Mouse (Mus musculus): Measurements from ENCODE around the gene Gm27021. TPM values are rescaled to one million over a fixed set of nuclear protein-coding genes. Genes with fewer than 3 reads are reported as not detected.

Gm27021 gene
- polyA plus RNA-seq, 1 experiment from 2014 or later: 2.1 TPM

DNA sequence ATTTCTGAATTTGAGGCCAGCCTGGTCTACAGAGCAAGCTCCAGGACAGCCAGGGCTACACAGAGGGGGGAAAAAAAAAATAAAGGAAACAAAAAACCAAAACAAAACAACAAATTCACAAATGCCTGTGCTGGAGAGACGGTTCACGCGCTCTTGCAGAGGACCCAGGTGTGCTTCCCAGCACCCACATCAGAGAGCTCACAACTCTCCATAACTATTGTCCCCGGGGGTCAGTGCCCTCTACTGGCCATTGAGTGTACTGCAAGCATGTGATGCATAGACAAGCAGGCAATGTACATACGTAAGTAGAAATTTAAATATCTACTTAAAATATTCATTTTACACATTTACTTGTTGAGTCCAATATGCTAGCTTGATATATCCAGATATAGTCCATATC lies 73.3 kb downstream of the Gm27021 start:
- no peak overlapping the region for H3K9ac ChIP-seq
- peaks cover 29% of the 10 kb centered on the region for H3K4me1 ChIP-seq (replicated peaks)
- no peaks in the 10 kb centered on the region for H3K9me3 ChIP-seq (replicated peaks)
- no peak for ATAC-seq (replicated peaks; ENCODE audit: insufficient number of reproducible peaks, insufficient read depth, low FRiP score, low read depth)
- H3K27me3 ChIP-seq: no peaks in the 10 kb centered on the region
- H3K4me2 ChIP-seq: no peak overlapping the region
- H3K4me3 ChIP-seq: no peak overlapping the region
- 84% methylated on average over 5 of the region's 5 CpGs for WGBS
- H3K36me3 ChIP-seq: no peaks in the 10 kb centered on the region
- no peak overlapping the region for H3K27ac ChIP-seq

DNA sequence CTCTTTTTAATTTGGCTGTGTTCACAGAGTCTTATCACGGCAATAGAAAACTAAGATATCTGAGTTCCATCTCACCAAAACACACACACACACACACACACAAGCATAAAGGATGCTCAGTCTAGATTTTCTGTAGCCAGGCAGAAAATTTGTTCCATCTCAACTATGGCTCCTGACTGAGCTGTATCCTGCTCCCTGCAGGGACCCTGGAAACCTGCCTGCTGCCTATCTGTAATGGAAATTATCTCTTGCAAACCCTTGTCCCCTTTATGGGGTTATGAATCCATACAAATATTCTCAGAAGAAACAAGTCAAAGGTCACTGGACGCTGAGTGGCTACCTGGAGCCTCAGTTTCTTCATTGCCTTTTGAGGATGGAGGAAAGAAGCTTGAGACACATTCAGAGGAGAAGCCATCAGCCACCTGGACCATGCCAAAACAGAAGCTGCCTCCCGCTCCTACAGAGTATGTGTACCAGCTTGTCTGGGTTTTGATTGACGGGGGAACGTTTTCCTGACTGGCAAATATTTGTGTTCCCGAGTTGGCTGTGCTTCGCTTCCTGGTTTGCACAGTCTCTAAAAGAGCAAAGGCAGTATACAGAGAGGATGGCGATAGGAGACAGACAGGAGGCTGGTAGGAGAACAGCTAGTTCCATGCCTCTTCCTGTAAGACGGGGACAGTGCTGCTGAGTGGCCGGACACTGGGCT lies 76.1 kb downstream of the Gm27021 start:
- H3K4me3 ChIP-seq: no peak overlapping the region
- no peak overlapping the region for H3K9ac ChIP-seq
- 61% methylated on average over 10 of the region's 10 CpGs for WGBS
- H3K27me3 ChIP-seq: no peaks in the 10 kb centered on the region
- no peak overlapping the region for H3K4me2 ChIP-seq
- H3K36me3 ChIP-seq: no peaks in the 10 kb centered on the region
- H3K27ac ChIP-seq: no peak overlapping the region
- ATAC-seq (replicated peaks; ENCODE audit: insufficient number of reproducible peaks, insufficient read depth, low FRiP score, low read depth): no peak
- no peaks in the 10 kb centered on the region for H3K9me3 ChIP-seq (replicated peaks)
- H3K4me1 ChIP-seq (replicated peaks): peaks cover 39% of the 10 kb centered on the region

DNA sequence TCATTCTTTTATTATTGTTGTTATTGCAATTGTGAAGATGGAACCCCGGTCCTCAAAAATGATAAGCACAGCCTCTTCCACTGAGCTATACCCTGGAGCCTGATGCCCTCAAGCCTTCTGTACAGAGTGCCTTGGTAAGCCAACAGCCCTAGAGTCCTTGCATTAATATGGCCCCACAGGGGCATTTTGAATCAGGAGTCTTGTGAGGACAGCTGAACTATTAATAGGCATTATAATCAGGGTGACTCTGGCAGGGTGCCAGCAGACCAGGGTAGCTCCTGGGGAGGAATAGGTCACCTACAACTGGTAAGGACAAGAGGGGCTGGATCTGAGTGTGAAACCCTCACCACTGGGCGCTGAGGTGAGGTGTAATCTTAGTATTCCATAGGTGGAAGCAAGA lies 78.0 kb downstream of the Gm27021 start:
- ATAC-seq (replicated peaks; ENCODE audit: insufficient number of reproducible peaks, insufficient read depth, low FRiP score, low read depth): no peak
- Histone ChIP-seq H3K9me3 (replicated peaks) (no peaks in the 10 kb centered on the region), H3K4me3 (peak overlapping the region; percentile 70), H3K4me2 (peak overlapping the region; percentile 67), H3K9ac (peak overlapping the region; percentile 51), H3K27ac (peak overlapping the region; percentile 79), H3K27me3 (no peaks in the 10 kb centered on the region), H3K4me1 (replicated peaks) (peaks cover 41% of the 10 kb centered on the region), H3K36me3 (peaks cover 4% of the 10 kb centered on the region; the same call in 1 of the 2 replicates)
- WGBS: 33% methylated on average over 2 of the region's 2 CpGs

DNA sequence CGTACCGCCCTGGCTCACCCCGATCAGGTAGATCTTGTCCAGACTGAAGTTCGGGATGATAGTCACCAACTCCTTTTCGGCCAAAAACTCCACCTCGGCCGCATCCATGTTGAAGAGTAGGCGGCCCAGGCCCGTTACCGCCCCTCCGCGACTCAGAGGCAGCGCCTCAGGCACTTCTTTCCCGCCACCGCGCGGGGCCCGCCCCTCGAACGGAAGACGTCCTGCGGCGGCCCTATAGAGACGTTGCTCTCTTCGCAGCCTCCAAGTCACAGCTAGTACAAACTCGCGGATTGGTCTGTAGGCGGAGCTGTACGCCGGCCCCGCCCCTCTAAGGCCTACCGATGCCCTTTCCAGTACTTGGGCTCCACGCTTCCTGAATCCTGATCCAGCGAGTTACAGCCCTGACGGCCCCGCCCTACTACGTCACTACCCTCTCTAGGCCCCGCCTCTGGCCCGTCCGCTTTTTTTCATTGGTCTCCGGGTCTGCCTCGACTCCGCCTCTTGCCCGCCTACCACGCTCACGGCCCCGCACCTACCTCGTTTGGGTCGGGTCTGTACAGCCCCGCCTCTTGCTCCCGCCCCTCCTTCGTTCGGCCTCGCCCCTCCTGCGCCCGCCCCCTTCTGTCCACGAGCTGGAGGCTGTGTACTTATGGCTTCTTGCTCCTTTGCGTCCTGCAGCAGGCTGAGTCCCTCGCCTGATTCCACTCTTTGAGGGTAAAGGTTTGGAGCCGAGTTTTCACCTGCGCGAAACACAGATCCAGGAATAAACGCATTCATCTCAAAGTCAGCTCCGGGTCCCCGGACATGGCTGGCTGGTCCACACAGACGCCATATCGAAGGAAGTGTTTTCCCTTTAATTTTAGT lies 78.7 kb downstream of the Gm27021 start, which contains the start of gene Gins2:
Gins2 (minus strand) TSS at position 397 of the 864 bp plus-strand sequence.
- Histone ChIP-seq H3K4me2 (peak within 1 kb of the TSS; percentile 91), H3K9ac (peak within 1 kb of the TSS; percentile 72), H3K36me3 (peaks cover 6% of the 10 kb centered on the region; the same call in 1 of the 2 replicates), H3K4me1 (replicated peaks) (peaks cover 41% of the 10 kb centered on the region), H3K27me3 (no peaks in the 10 kb centered on the region), H3K9me3 (replicated peaks) (no peaks in the 10 kb centered on the region), H3K27ac (peak within 1 kb of the TSS; percentile 79), H3K4me3 (peak within 1 kb of the TSS; percentile 70)
- ATAC-seq (replicated peaks; ENCODE audit: insufficient number of reproducible peaks, insufficient read depth, low FRiP score, low read depth): peak; percentile 98
- under 1% methylated on average over 67 of the region's 67 CpGs for WGBS

DNA sequence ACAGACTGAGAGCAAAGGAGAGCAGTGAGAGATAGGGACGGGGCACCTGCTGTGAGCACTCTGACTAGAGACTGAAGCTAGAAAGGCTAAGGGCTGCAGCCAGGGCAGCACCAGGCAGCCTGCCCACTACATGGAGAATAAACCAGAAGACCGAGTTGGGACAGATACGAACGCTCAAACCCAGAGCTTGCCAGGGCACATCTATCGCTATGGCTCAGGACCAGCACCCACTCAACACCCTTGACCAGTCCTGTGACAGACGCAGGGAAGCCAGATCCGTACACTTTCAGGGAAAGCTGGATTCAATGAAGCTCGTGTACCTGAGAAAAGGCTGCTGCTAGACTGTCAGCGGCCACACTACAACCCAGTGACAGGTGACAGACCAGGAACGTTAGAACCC lies 82.4 kb downstream of the Gm27021 start:
- ATAC-seq (replicated peaks; ENCODE audit: insufficient number of reproducible peaks, insufficient read depth, low FRiP score, low read depth): no peak
- Histone ChIP-seq H3K9ac (no peak overlapping the region), H3K9me3 (replicated peaks) (no peaks in the 10 kb centered on the region), H3K4me3 (no peak overlapping the region), H3K4me2 (no peak overlapping the region), H3K27ac (no peak overlapping the region), H3K36me3 (peaks cover 20% of the 10 kb centered on the region), H3K27me3 (no peaks in the 10 kb centered on the region), H3K4me1 (replicated peaks) (peaks cover 26% of the 10 kb centered on the region)
- 82% methylated on average over 10 of the region's 10 CpGs for WGBS

DNA sequence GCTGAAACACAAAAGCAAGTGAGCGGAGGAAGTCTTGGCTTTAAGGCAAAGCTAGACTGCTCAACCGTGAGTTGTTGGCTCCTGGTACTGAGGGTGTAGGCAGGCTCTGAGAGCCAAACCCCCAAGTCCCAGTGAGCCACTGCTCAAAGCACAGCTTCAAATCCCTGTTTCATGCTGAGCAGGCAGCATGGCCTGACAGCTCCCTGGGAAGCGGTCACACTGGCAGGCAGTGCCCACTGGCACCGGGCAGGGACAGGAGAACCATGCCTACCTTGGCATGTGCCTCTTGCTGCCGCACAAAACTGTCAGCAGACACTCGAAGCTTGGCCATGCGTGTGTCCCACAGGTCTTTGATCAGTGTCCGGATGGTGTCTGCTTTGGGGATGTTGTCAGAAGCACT lies 86.1 kb downstream of the Gm27021 start:
- Histone ChIP-seq H3K27me3 (no peaks in the 10 kb centered on the region), H3K9ac (no peak overlapping the region), H3K9me3 (replicated peaks) (no peaks in the 10 kb centered on the region), H3K36me3 (peaks cover 56% of the 10 kb centered on the region), H3K27ac (no peak overlapping the region), H3K4me3 (no peak overlapping the region), H3K4me1 (replicated peaks) (peaks cover 5% of the 10 kb centered on the region), H3K4me2 (no peak overlapping the region)
- ATAC-seq (replicated peaks; ENCODE audit: insufficient number of reproducible peaks, insufficient read depth, low FRiP score, low read depth): no peak
- 79% methylated on average over 8 of the region's 8 CpGs for WGBS

DNA sequence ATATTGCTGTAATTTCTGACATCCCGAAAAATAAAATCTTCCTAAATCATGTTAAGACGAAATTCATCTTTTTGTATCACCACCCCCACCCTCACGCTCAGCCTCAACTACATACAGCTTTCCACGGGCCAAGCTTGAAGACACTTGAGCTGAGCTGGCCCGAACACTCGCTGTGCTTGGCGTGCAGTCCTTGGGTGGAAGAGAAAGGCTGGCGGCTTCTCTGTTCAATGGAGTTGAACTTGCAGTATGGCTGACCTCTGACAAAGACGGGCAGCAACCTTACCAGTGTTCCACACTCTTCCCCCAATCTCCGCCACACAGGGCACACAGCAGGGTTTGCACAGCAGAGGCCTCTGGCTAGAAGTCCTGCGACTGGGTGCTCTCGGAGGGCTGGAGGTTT lies 86.5 kb downstream of the Gm27021 start:
- H3K9me3 ChIP-seq (replicated peaks): no peaks in the 10 kb centered on the region
- H3K36me3 ChIP-seq: peaks cover 60% of the 10 kb centered on the region
- peaks cover 2% of the 10 kb centered on the region; the same call in 1 of the 2 replicates for H3K4me1 ChIP-seq (replicated peaks)
- no peaks in the 10 kb centered on the region for H3K27me3 ChIP-seq
- no peak overlapping the region for H3K4me3 ChIP-seq
- 87% methylated on average over 12 of the region's 12 CpGs for WGBS
- H3K9ac ChIP-seq: no peak overlapping the region
- H3K4me2 ChIP-seq: no peak overlapping the region
- no peak overlapping the region for H3K27ac ChIP-seq
- ATAC-seq (replicated peaks; ENCODE audit: insufficient number of reproducible peaks, insufficient read depth, low FRiP score, low read depth): no peak

DNA sequence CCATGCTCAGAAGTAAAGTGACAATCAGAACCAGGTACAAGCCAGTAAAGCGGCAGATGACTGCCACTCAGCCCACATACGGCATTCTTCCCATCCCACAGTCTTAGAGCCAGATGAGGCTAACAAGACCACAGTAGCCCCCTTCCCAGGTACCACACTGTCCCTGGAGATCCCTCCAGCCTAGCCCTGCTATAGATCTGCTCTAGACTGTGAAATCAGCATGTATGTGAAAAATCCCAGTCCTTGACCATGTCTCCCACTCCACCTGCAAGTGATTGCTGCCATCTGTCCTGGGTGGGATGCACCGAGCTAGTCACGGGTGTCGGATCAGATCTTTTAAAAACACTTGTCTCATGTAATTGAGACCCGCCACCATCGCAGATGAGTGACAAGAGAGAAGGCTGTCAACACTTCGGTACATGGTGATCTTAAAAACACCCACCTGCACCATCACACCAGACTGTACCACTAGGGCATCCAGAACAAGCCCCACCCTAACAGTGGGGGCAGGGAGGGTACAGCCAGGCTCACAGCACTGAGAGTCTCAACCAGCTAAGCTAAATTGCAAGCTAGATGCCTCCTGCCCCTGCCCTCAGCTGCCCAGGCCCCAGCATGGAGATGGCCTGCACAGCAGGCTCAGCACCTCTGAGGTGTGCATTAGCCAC lies 87.4 kb downstream of the Gm27021 start:
- peaks cover 69% of the 10 kb centered on the region for H3K36me3 ChIP-seq
- H3K9ac ChIP-seq: no peak overlapping the region
- WGBS: 81% methylated on average over 8 of the region's 8 CpGs
- no peaks in the 10 kb centered on the region for H3K27me3 ChIP-seq
- no peaks in the 10 kb centered on the region for H3K9me3 ChIP-seq (replicated peaks)
- ATAC-seq (replicated peaks; ENCODE audit: insufficient number of reproducible peaks, insufficient read depth, low FRiP score, low read depth): no peak
- no peak overlapping the region for H3K4me2 ChIP-seq
- peaks cover 7% of the 10 kb centered on the region; the same call in 1 of the 2 replicates for H3K4me1 ChIP-seq (replicated peaks)
- H3K27ac ChIP-seq: no peak overlapping the region
- H3K4me3 ChIP-seq: no peak overlapping the region

DNA sequence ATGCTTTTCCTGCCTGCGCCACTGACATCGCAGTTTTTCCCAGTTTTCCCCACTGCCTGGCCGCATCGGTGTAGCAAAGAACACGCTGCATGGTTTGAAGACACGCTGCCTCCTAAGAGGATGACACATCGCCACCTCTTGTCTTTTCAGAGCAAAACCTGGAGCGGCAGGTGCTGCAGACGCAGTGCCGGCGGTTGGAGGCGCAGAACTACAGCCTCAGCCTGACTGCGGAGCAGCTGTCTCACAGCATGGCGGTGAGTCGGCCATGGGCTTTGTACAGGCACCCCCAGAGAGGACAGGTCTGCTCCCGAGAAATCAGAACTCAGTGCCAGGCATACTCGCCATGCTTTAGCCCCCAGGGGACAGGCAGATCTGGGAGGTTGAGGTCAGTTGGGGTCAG lies 90.1 kb downstream of the Gm27021 start:
- no peak overlapping the region for H3K9ac ChIP-seq
- H3K36me3 ChIP-seq: peaks cover 89% of the 10 kb centered on the region
- WGBS: 92% methylated on average over 17 of the region's 17 CpGs
- no peak for ATAC-seq (replicated peaks; ENCODE audit: insufficient number of reproducible peaks, insufficient read depth, low FRiP score, low read depth)
- H3K9me3 ChIP-seq (replicated peaks): no peaks in the 10 kb centered on the region
- no peak overlapping the region for H3K4me2 ChIP-seq
- no peak overlapping the region for H3K4me3 ChIP-seq
- peaks cover 16% of the 10 kb centered on the region for H3K4me1 ChIP-seq (replicated peaks)
- H3K27me3 ChIP-seq: no peaks in the 10 kb centered on the region
- no peak overlapping the region for H3K27ac ChIP-seq

DNA sequence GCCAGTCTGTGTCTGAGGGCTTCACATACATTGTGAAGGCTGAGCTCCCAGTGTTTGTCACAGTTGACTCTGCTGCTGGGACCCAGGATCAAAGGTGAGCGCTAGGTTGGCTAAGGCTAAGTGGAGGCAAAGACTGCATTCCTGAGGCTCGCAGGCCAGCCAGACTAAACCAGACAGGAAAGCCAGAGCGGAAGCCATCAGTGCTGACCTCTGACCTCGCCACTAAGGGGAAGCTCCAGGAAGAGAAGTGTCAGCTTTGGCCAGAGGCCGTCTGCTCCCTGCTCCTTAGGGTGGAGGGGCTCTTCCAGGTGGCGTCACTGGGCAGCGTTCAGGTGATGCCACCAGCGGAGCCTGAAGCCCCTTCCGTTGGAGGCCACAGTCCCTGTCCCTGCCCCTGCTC lies 92.1 kb downstream of the Gm27021 start:
- Histone ChIP-seq H3K9me3 (replicated peaks) (no peaks in the 10 kb centered on the region), H3K36me3 (peaks cover 98% of the 10 kb centered on the region), H3K4me1 (replicated peaks) (peaks cover 19% of the 10 kb centered on the region), H3K4me2 (no peak overlapping the region), H3K9ac (no peak overlapping the region), H3K4me3 (no peak overlapping the region), H3K27me3 (no peaks in the 10 kb centered on the region), H3K27ac (no peak overlapping the region)
- WGBS: 66% methylated on average over 9 of the region's 9 CpGs
- no peak for ATAC-seq (replicated peaks; ENCODE audit: insufficient number of reproducible peaks, insufficient read depth, low FRiP score, low read depth)

DNA sequence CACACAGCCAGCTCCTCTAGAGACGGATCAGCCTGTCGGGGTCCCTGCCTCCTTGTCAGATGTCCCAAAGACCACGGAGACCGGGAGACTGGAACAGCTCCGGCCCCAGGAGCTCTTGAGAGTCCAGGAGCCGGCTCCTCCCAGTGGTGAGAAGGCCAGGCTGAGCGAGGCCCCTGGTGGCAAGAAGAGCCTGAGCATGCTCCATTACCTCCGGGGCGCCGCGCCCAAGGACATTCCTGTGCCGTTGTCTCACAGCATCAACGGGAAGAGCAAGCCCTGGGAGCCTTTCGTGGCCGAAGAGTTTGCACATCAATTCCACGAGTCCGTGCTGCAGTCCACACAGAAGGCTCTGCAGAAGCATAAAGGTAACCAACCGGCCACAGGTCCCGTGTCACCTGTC lies 92.9 kb downstream of the Gm27021 start:
- H3K4me2 ChIP-seq: no peak overlapping the region
- ATAC-seq (replicated peaks; ENCODE audit: insufficient number of reproducible peaks, insufficient read depth, low FRiP score, low read depth): no peak
- no peaks in the 10 kb centered on the region for H3K9me3 ChIP-seq (replicated peaks)
- 60% methylated on average over 19 of the region's 19 CpGs for WGBS
- H3K27me3 ChIP-seq: no peaks in the 10 kb centered on the region
- peaks cover 26% of the 10 kb centered on the region for H3K4me1 ChIP-seq (replicated peaks)
- peaks cover 93% of the 10 kb centered on the region for H3K36me3 ChIP-seq
- H3K27ac ChIP-seq: no peak overlapping the region
- no peak overlapping the region for H3K4me3 ChIP-seq
- H3K9ac ChIP-seq: no peak overlapping the region

Data from heart, embryonic 15.5 days (tissue).